Mouse (Mus musculus): ENCODE results near the gene Lgals8. TPM values are rescaled to one million over a fixed set of nuclear protein-coding genes. Genes with fewer than 3 reads are reported as not detected.
"Not testable (repeated sequence)": the region's sequence is repeated elsewhere in the genome, so short reads cannot be mapped to it uniquely, and the experiment has no call there.

The Lgals8 gene
- polyA plus RNA-seq, 1 experiment from 2014 or later: 11.6 TPM

GRCm38 (mm10) chr13:12473724-12474378 lies 9.1 kb upstream of the Lgals8 start:
- no peak overlapping the region for H3K4me3 ChIP-seq (ENCODE audit: low read depth, low read length)
- ATAC-seq (ENCODE audit: insufficient number of reproducible peaks, low FRiP score, low TSS enrichment, low read depth): 0 out of 2 replicates have a peak, but pooled peaks have one; percentile 24
- H3K4me1 ChIP-seq (ENCODE audit: control insufficient read depth, insufficient read depth, low read length): no peaks in the 10 kb centered on the region
- H3K4me2 ChIP-seq (ENCODE audit: low read depth, severe bottlenecking): no peak overlapping the region
- no peak overlapping the region for H3K27ac ChIP-seq (replicated peaks; ENCODE audit: low read depth, low read length)
- peak; percentile 84 for DNase-seq (ENCODE audit: low spot score)
- no peaks in the 10 kb centered on the region for H3K27me3 ChIP-seq (ENCODE audit: control insufficient read depth, insufficient read depth, low read length)
- no peaks in the 10 kb centered on the region for H3K36me3 ChIP-seq (ENCODE audit: control insufficient read depth, insufficient read depth, low read length)
- H3K9ac ChIP-seq (ENCODE audit: low read length): no peak overlapping the region
- H3K9me3 ChIP-seq (ENCODE audit: control insufficient read depth, low read length): no peaks in the 10 kb centered on the region
- 42% methylated on average over 8 of the region's 8 CpGs for WGBS

DNA sequence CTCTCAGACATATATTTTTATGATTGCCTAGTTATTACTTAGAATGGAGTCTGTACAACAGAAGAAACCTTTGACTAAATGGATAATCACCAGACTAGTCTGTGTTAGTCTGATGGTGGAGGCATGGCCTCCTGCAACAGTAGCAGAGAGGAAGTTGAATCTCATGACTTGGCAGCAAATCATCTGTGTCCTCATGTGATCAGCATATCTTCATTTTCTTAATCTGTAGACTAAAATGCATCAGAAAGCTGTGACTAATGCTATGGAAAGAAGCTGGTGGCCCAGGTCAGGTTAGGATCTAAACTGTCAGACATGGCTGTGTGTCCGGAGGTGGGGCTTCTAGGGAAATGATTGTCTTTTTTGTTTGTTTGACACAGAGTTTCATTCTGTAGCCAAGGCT lies 3.7 kb upstream of the Lgals8 start:
- H3K4me1 ChIP-seq (ENCODE audit: control insufficient read depth, insufficient read depth, low read length): no peaks in the 10 kb centered on the region
- H3K27ac ChIP-seq (replicated peaks; ENCODE audit: low read depth, low read length): no peak overlapping the region
- WGBS: 90% methylated on average over 1 of the region's 1 CpGs
- ATAC-seq (ENCODE audit: insufficient number of reproducible peaks, low FRiP score, low TSS enrichment, low read depth): no peak
- H3K27me3 ChIP-seq (ENCODE audit: control insufficient read depth, insufficient read depth, low read length): no peaks in the 10 kb centered on the region
- H3K9ac ChIP-seq (ENCODE audit: low read length): no peak overlapping the region
- no peaks in the 10 kb centered on the region for H3K36me3 ChIP-seq (ENCODE audit: control insufficient read depth, insufficient read depth, low read length)
- no peak for DNase-seq (ENCODE audit: low spot score)
- no peak overlapping the region for H3K4me3 ChIP-seq (ENCODE audit: low read depth, low read length)
- no peaks in the 10 kb centered on the region for H3K9me3 ChIP-seq (ENCODE audit: control insufficient read depth, low read length)
- H3K4me2 ChIP-seq (ENCODE audit: low read depth, severe bottlenecking): no peak overlapping the region

DNA sequence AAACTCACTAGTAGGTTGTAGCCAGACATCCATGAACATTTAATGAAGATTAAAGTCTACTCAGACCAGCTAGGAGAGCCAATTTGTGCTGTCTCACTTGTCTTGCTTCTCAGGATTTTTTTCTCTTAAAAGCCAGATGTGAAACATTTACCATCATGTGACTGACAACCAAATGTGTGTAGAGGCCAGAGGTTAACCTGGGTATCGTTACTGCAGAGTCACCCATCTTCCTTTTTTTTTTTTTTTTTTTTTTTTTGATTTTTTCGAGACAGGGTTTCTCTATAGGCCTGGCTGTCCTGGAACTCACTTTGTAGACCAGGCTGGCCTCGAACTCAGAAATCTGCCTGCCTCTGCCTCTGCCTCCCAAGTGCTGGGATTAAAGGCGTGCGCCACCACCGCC lies 585 bp downstream of the Lgals8 start:
- not testable (repeated sequence) for H3K4me1 ChIP-seq (ENCODE audit: control insufficient read depth, insufficient read depth, low read length); ATAC-seq (ENCODE audit: insufficient number of reproducible peaks, low FRiP score, low TSS enrichment, low read depth); H3K36me3 ChIP-seq (ENCODE audit: control insufficient read depth, insufficient read depth, low read length); H3K27ac ChIP-seq (replicated peaks; ENCODE audit: low read depth, low read length); H3K4me3 ChIP-seq (ENCODE audit: low read depth, low read length); H3K4me2 ChIP-seq (ENCODE audit: low read depth, severe bottlenecking); H3K27me3 ChIP-seq (ENCODE audit: control insufficient read depth, insufficient read depth, low read length); H3K9me3 ChIP-seq (ENCODE audit: control insufficient read depth, low read length); H3K9ac ChIP-seq (ENCODE audit: low read length); DNase-seq (ENCODE audit: low spot score)
- 77% methylated on average over 6 of the region's 6 CpGs for WGBS

- no peaks in the 10 kb centered on the region for H3K27me3 ChIP-seq (ENCODE audit: control insufficient read depth, insufficient read depth, low read length)
- H3K9ac ChIP-seq (ENCODE audit: low read length): no peak overlapping the region
- DNase-seq (ENCODE audit: low spot score): no peak
- ATAC-seq (ENCODE audit: insufficient number of reproducible peaks, low FRiP score, low TSS enrichment, low read depth): no peak
- H3K36me3 ChIP-seq (ENCODE audit: control insufficient read depth, insufficient read depth, low read length): no peaks in the 10 kb centered on the region
- no peak overlapping the region for H3K4me2 ChIP-seq (ENCODE audit: low read depth, severe bottlenecking)
- 81% methylated on average over 4 of the region's 4 CpGs for WGBS
- no peaks in the 10 kb centered on the region for H3K9me3 ChIP-seq (ENCODE audit: control insufficient read depth, low read length)
- no peak overlapping the region for H3K27ac ChIP-seq (replicated peaks; ENCODE audit: low read depth, low read length)
- H3K4me3 ChIP-seq (ENCODE audit: low read depth, low read length): no peak overlapping the region
- peaks cover 3% of the 10 kb centered on the region; the same call in 1 of the 2 replicates for H3K4me1 ChIP-seq (ENCODE audit: control insufficient read depth, insufficient read depth, low read length)
Observed at GRCm38 (mm10) chr13:12462623-12463022, 2.1 kb downstream of the Lgals8 start.

DNA sequence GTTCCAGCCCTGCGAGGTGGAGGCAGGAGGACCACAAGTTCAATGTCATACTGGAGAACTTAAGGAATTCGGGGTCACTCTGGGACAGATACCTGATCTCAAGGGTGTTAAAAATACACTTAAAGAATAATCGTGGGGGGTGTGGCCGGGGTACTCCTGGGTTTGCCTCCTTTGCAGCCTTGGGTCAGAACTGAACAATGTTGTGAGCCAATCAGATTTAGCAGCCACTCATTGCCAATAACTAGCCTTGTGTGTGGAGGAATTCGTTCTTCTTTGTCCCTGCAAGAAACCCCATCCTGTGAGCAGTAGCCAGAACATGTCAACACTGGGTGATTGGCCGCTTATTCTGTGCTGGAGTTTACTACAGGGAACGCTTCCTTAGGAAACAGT lies 3.0 kb downstream of the Lgals8 start:
- Histone ChIP-seq H3K4me2 (ENCODE audit: low read depth, severe bottlenecking) (peak overlapping the region; percentile 69), H3K36me3 (ENCODE audit: control insufficient read depth, insufficient read depth, low read length) (no peaks in the 10 kb centered on the region), H3K4me3 (ENCODE audit: low read depth, low read length) (peak overlapping the region; percentile 65), H3K4me1 (ENCODE audit: control insufficient read depth, insufficient read depth, low read length) (peaks cover 3% of the 10 kb centered on the region; the same call in 1 of the 2 replicates), H3K27me3 (ENCODE audit: control insufficient read depth, insufficient read depth, low read length) (no peaks in the 10 kb centered on the region), H3K9ac (ENCODE audit: low read length) (peak overlapping the region; percentile 70), H3K9me3 (ENCODE audit: control insufficient read depth, low read length) (no peaks in the 10 kb centered on the region), H3K27ac (replicated peaks; ENCODE audit: low read depth, low read length) (no peak overlapping the region)
- ATAC-seq (ENCODE audit: insufficient number of reproducible peaks, low FRiP score, low TSS enrichment, low read depth) (no peak; the same call in 1 of the 2 replicates), DNase-seq (ENCODE audit: low spot score) (no peak)
- 6% methylated on average over 7 of the region's 7 CpGs for WGBS

GRCm38 (mm10) chr13:12460881-12461729 lies 3.6 kb downstream of the Lgals8 start:
- Histone ChIP-seq H3K9ac (ENCODE audit: low read length) (peak overlapping the region; percentile 70), H3K4me3 (ENCODE audit: low read depth, low read length) (peak overlapping the region; percentile 65), H3K27ac (replicated peaks; ENCODE audit: low read depth, low read length) (no peak overlapping the region), H3K4me2 (ENCODE audit: low read depth, severe bottlenecking) (peak overlapping the region; percentile 69), H3K36me3 (ENCODE audit: control insufficient read depth, insufficient read depth, low read length) (no peaks in the 10 kb centered on the region), H3K9me3 (ENCODE audit: control insufficient read depth, low read length) (no peaks in the 10 kb centered on the region), H3K27me3 (ENCODE audit: control insufficient read depth, insufficient read depth, low read length) (no peaks in the 10 kb centered on the region), H3K4me1 (ENCODE audit: control insufficient read depth, insufficient read depth, low read length) (peaks cover 3% of the 10 kb centered on the region; the same call in 1 of the 2 replicates)
- ATAC-seq (ENCODE audit: insufficient number of reproducible peaks, low FRiP score, low TSS enrichment, low read depth) (peak; percentile 98), DNase-seq (ENCODE audit: low spot score) (peak; percentile 93)
- 1% methylated on average over 59 of the region's 59 CpGs for WGBS

GRCm38 (mm10) chr13:12460443-12460842 lies 4.3 kb downstream of the Lgals8 start:
- WGBS: 12% methylated on average over 8 of the region's 8 CpGs
- Histone ChIP-seq H3K4me2 (ENCODE audit: low read depth, severe bottlenecking) (peak overlapping the region; percentile 69), H3K9ac (ENCODE audit: low read length) (peak overlapping the region; percentile 70; the same call in 1 of the 2 replicates), H3K27ac (replicated peaks; ENCODE audit: low read depth, low read length) (no peak overlapping the region), H3K4me3 (ENCODE audit: low read depth, low read length) (peak overlapping the region; percentile 65), H3K4me1 (ENCODE audit: control insufficient read depth, insufficient read depth, low read length) (peaks cover 3% of the 10 kb centered on the region; the same call in 1 of the 2 replicates), H3K9me3 (ENCODE audit: control insufficient read depth, low read length) (no peaks in the 10 kb centered on the region), H3K27me3 (ENCODE audit: control insufficient read depth, insufficient read depth, low read length) (no peaks in the 10 kb centered on the region), H3K36me3 (ENCODE audit: control insufficient read depth, insufficient read depth, low read length) (no peaks in the 10 kb centered on the region)
- peak; percentile 25 for DNase-seq (ENCODE audit: low spot score)
- ATAC-seq (ENCODE audit: insufficient number of reproducible peaks, low FRiP score, low TSS enrichment, low read depth): peak; percentile 1; the same call in 1 of the 2 replicates

DNA sequence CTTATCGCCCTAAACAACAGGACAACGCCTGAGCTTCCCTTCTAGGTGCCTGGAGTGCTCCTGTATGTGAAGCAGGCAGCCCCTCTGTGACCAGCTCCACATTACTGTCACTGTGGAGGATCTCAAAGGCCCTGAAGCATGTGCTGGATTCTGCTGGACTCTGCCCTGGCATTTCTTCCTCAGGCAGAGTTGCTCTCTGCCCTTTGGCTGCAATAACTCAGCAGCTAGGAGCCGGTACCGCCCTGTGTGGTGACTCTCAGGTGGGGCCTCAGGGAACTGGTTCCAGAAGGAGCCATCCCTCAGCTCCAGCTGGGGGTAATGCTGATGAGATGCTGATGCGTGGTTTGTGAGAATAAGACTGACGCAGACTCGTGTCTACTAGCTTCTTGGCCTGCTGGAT lies 8.0 kb downstream of the Lgals8 start:
- no peak for ATAC-seq (ENCODE audit: insufficient number of reproducible peaks, low FRiP score, low TSS enrichment, low read depth)

More for the DNA sequence above, 8.0 kb downstream of the Lgals8 start:
- Histone ChIP-seq H3K36me3 (ENCODE audit: control insufficient read depth, insufficient read depth, low read length) (0 out of 2 replicates have a peak, but pooled peaks cover 2% of the 10 kb centered on the region), H3K4me2 (ENCODE audit: low read depth, severe bottlenecking) (no peak overlapping the region), H3K27ac (replicated peaks; ENCODE audit: low read depth, low read length) (no peak overlapping the region), H3K4me1 (ENCODE audit: control insufficient read depth, insufficient read depth, low read length) (no peaks in the 10 kb centered on the region), H3K9me3 (ENCODE audit: control insufficient read depth, low read length) (no peaks in the 10 kb centered on the region), H3K9ac (ENCODE audit: low read length) (no peak overlapping the region), H3K4me3 (ENCODE audit: low read depth, low read length) (no peak overlapping the region), H3K27me3 (ENCODE audit: control insufficient read depth, insufficient read depth, low read length) (no peaks in the 10 kb centered on the region)
- DNase-seq (ENCODE audit: low spot score): no peak
- 81% methylated on average over 7 of the region's 7 CpGs for WGBS
